Mouse (Mus musculus) left cerebral cortex, postnatal 14 days (tissue): ENCODE measurements around the gene Foxj3. TPM values are rescaled to one million over a fixed set of nuclear protein-coding genes. Genes with fewer than 3 reads are reported as not detected.
"Not testable (repeated sequence)": the region's sequence is repeated elsewhere in the genome, so short reads cannot be mapped to it uniquely, and the experiment has no call there.

Source experiments
- DNase-seq, 2 experiments: peaks; one replicate each; pipeline ENCODE4 v3.0.0; 2021 to 2022; ENCODE audit warnings: low spot score in 2 of 2, mixed read lengths in 1 of 2
- intact Hi-C: fragments of 180-260 bp; cut with DNase I; formaldehyde crosslinking; loops from one replicate; pipeline ENCODE4 v1.15.1; 2025
- total RNA-seq, 2 experiments: library from RNA; stranded (reverse); gene quantifications; 2 replicates each; pipeline ENCODE4 v1.2.3; 2021

Foxj3 gene
- total RNA-seq, 2 experiments from 2014 or later = 64.7 to 71.2 TPM

- intact Hi-C loops = no loop called here
- no peak for DNase-seq
Measured at GRCm38 (mm10) chr4:119550864-119551263, 14.1 kb downstream of the Foxj3 start.

- intact Hi-C loops = no loop called here
- DNase-seq = no peak
Measured at GRCm38 (mm10) chr4:119555466-119555865, 18.7 kb downstream of the Foxj3 start.

GRCm38 (mm10) chr4:119563136-119563535 lies 26.3 kb downstream of the Foxj3 start:
- intact Hi-C loops = no loop called here
- no peak for DNase-seq

- DNase-seq = no peak
- intact Hi-C loops = no loop called here
Measured at GRCm38 (mm10) chr4:119566322-119566835, 29.6 kb downstream of the Foxj3 start.

- intact Hi-C loops = no loop called here
- no peak for DNase-seq
Measured at GRCm38 (mm10) chr4:119572682-119573081, 35.9 kb downstream of the Foxj3 start.

- intact Hi-C loops = no loop called here
- no peak for DNase-seq
Measured at GRCm38 (mm10) chr4:119574504-119574903, 37.7 kb downstream of the Foxj3 start.

GRCm38 (mm10) chr4:119575459-119575858 lies 38.7 kb downstream of the Foxj3 start:
- no peak for DNase-seq
- intact Hi-C loops = no loop called here

GRCm38 (mm10) chr4:119588037-119588436 lies 51.2 kb downstream of the Foxj3 start:
- no peak for DNase-seq
- intact Hi-C loops = no loop called here

GRCm38 (mm10) chr4:119589423-119589822 lies 52.6 kb downstream of the Foxj3 start:
- DNase-seq = no peak

GRCm38 (mm10) chr4:119590027-119590426 lies 53.2 kb downstream of the Foxj3 start:
- DNase-seq = peak in 1 of 2 experiments; percentile 8
- intact Hi-C loops = no loop called here

More at GRCm38 (mm10) chr4:119589423-119589822, 52.6 kb downstream of the Foxj3 start:
- intact Hi-C loops = no loop called here

GRCm38 (mm10) chr4:119592479-119592878 lies 55.7 kb downstream of the Foxj3 start:
- DNase-seq = no peak
- intact Hi-C loops = no loop called here

- intact Hi-C loops = no loop called here
- DNase-seq = no peak
Measured at GRCm38 (mm10) chr4:119594331-119594730, 57.5 kb downstream of the Foxj3 start.

GRCm38 (mm10) chr4:119599605-119600004 lies 62.8 kb downstream of the Foxj3 start:
- no peak for DNase-seq
- intact Hi-C loops = no loop called here

- intact Hi-C loops = no loop called here
- no peak for DNase-seq
Measured at GRCm38 (mm10) chr4:119609488-119609887, 72.7 kb downstream of the Foxj3 start.

- intact Hi-C loops = no loop called here
- no peak for DNase-seq
Measured at GRCm38 (mm10) chr4:119614078-119614477, 77.3 kb downstream of the Foxj3 start.

GRCm38 (mm10) chr4:119614724-119615123 lies 77.9 kb downstream of the Foxj3 start:
- DNase-seq = no peak
- intact Hi-C loops = no loop called here

GRCm38 (mm10) chr4:119626081-119626645 lies 89.4 kb downstream of the Foxj3 start:
- DNase-seq = no peak
- intact Hi-C loops = no loop called here

GRCm38 (mm10) chr4:119626876-119627275 lies 90.1 kb downstream of the Foxj3 start:
- DNase-seq = no peak
- intact Hi-C loops = no loop called here

- intact Hi-C loops = no loop called here
- no peak for DNase-seq
Measured at GRCm38 (mm10) chr4:119627317-119627716, 90.5 kb downstream of the Foxj3 start.

GRCm38 (mm10) chr4:119628363-119628762 lies 91.6 kb downstream of the Foxj3 start:
- DNase-seq, intact Hi-C loops: not testable (repeated sequence)

- peak; percentile 66 to 79 for DNase-seq
- intact Hi-C loops = loop anchor here (10.0 kb wide), 2 partner anchors 263 to 473 kb away; no protein-coding TSS in a partner anchor
Measured at GRCm38 (mm10) chr4:119631115-119631919, 94.5 kb downstream of the Foxj3 start.
